Mouse (Mus musculus) testis, adult 2 months (tissue): ENCODE measurements around the gene St6galnac4. TPM values are rescaled to one million over a fixed set of nuclear protein-coding genes. Genes with fewer than 3 reads are reported as not detected.

Source experiments
- H3K27ac ChIP-seq: fragments of 200-500 bp; 2 replicates; pipeline ENCODE4 v1.5.1; 2012; ENCODE audit warnings: low read depth, low read length; ENCODE audit not compliant: control insufficient read depth, insufficient read depth
- H3K27me3 ChIP-seq: fragments of 200-500 bp; 2 replicates; pipeline ENCODE4 v1.6.1; 2012; ENCODE audit warnings: mild to moderate bottlenecking, low read length, moderate library complexity; ENCODE audit not compliant: control insufficient read depth, insufficient read depth
- H3K36me3 ChIP-seq: fragments of 200-500 bp; 2 replicates; pipeline ENCODE4 v1.6.1; 2012; ENCODE audit warnings: mild to moderate bottlenecking, low read length; ENCODE audit not compliant: control insufficient read depth, insufficient read depth
- H3K4me1 ChIP-seq: fragments of 200-500 bp; 2 replicates; pipeline ENCODE4 v1.6.1; 2012; ENCODE audit warnings: low read length; ENCODE audit not compliant: control insufficient read depth, insufficient read depth
- H3K4me3 ChIP-seq: fragments of 200-500 bp; 2 replicates; pipeline ENCODE4 v1.5.1; 2012; ENCODE audit warnings: low read depth, mild to moderate bottlenecking, low read length, moderate library complexity, mixed read lengths; ENCODE audit not compliant: control insufficient read depth
- CTCF ChIP-seq: fragments of 200-500 bp; IDR thresholded peaks from 2 replicates; pipeline ENCODE4 v1.5.1; 2012; ENCODE audit warnings: low read depth, mild to moderate bottlenecking, inconsistent platforms, low read length, moderate library complexity; ENCODE audit not compliant: control insufficient read depth, insufficient read depth, insufficient replicate concordance
- POLR2A ChIP-seq: fragments of 200-500 bp; IDR thresholded peaks from 2 replicates; pipeline ENCODE4 v1.6.1; 2012; ENCODE audit warnings: low read depth, mild to moderate bottlenecking, inconsistent platforms, low read length, moderate library complexity; ENCODE audit not compliant: control insufficient read depth
- polyA plus RNA-seq: library from polyadenylated mRNA; depleted of rRNA; stranded (reverse); fragments of >200 nt; gene quantifications from 2 replicates; pipeline ENCODE4 v1.2.3, GENCODE M21; 2012

The St6galnac4 gene
- polyA plus RNA-seq, 1 experiment, result 1.4 TPM

- TF ChIP-seq POLR2A (no peak), CTCF (peak; percentile 98; the same call in 1 of the 2 replicates)
- H3K4me1 ChIP-seq, result peaks cover 6% of the 10 kb centered on the region
- H3K4me3 ChIP-seq, result peak overlapping the region; percentile 37
- no peak overlapping the region for H3K27ac ChIP-seq
- H3K27me3 ChIP-seq, result no peaks in the 10 kb centered on the region
- H3K36me3 ChIP-seq, result no peaks in the 10 kb centered on the region
These were observed 3.8 kb upstream of the St6galnac4 start for GRCm38 (mm10) chr2:32582830-32583799.

GRCm38 (mm10) chr2:32585149-32585714 is 1.7 kb upstream of the St6galnac4 start:
- Histone ChIP-seq H3K36me3 (no peaks in the 10 kb centered on the region), H3K27ac (no peak overlapping the region), H3K27me3 (no peaks in the 10 kb centered on the region), H3K4me1 (peaks cover 6% of the 10 kb centered on the region), H3K4me3 (no peak overlapping the region)
- TF ChIP-seq CTCF (no peak), POLR2A (no peak)

GRCm38 (mm10) chr2:32587731-32588321 is 931 bp downstream of the St6galnac4 start:
- Histone ChIP-seq H3K4me3 (no peak overlapping the region; the same call in 1 of the 2 replicates), H3K36me3 (no peaks in the 10 kb centered on the region), H3K4me1 (peaks cover 6% of the 10 kb centered on the region), H3K27ac (no peak overlapping the region), H3K27me3 (no peaks in the 10 kb centered on the region)
- TF ChIP-seq POLR2A (no peak), CTCF (no peak)

- Histone ChIP-seq H3K36me3 (no peaks in the 10 kb centered on the region), H3K27ac (no peak overlapping the region), H3K27me3 (no peaks in the 10 kb centered on the region), H3K4me1 (peaks cover 3% of the 10 kb centered on the region), H3K4me3 (no peak overlapping the region)
- TF ChIP-seq CTCF (no peak), POLR2A (no peak)
These were observed 2.4 kb downstream of the St6galnac4 start for GRCm38 (mm10) chr2:32589213-32589795.

GRCm38 (mm10) chr2:32590224-32590623 is 3.3 kb downstream of the St6galnac4 start:
- no peak for TF ChIP-seq CTCF
- TF ChIP-seq POLR2A, result no peak
- Histone ChIP-seq H3K27ac (no peak overlapping the region), H3K4me3 (no peak overlapping the region), H3K4me1 (peaks cover 3% of the 10 kb centered on the region), H3K27me3 (no peaks in the 10 kb centered on the region), H3K36me3 (no peaks in the 10 kb centered on the region)

GRCm38 (mm10) chr2:32591249-32591648 is 4.4 kb downstream of the St6galnac4 start:
- Histone ChIP-seq H3K27me3 (no peaks in the 10 kb centered on the region), H3K27ac (no peak overlapping the region), H3K4me3 (no peak overlapping the region), H3K4me1 (peaks cover 3% of the 10 kb centered on the region; the same call in 1 of the 2 replicates), H3K36me3 (no peaks in the 10 kb centered on the region)
- no peak for TF ChIP-seq POLR2A
- TF ChIP-seq CTCF, result no peak
